Mouse (Mus musculus): ENCODE results near the gene Macc1. TPM values are rescaled to one million over a fixed set of nuclear protein-coding genes. Genes with fewer than 3 reads are reported as not detected.

Gene Macc1
- total RNA-seq, 2 experiments from 2014 or later = 0.09 TPM; not detected in 1

DNA sequence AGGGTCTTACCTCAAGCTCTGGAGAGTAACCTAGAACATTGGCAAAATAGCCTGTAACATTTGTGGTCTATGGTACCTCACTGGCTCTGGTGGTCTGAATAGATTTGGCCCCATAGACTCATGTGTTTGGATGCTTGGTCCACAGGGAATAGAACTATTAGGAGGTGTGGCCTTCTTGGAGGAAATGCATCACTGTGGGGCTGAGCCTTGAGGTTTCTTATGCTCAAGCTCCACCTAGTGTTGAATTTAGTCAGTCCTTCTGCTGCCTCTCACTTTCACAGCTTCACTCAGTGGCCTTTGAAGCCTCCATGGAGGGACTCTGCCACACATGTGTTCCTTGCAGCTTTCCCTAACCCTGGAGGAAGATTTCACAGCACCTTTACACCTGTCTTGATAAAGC, 156.2 kb downstream of the Macc1 start:
- DNase-seq (ENCODE audit: low spot score in 2 of 2) = no peak

DNA sequence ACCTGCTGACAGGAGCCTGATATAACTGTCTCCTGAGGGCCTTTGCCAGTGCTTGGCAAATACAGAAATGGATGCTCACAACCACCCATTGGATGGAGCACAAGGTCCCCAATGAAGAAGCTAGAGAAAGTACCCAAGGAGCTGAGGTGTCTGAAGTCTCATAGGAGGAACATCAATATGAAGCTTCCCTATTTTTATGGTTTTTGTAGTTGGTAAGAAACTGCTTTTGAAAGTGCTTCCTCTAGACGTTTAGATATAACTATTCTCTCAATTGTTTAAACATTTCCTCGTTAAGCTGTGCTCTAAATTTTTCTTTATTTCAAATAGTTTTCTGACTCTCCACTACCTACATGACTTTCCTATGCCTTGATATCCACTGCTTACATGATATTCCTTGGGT, 169.2 kb downstream of the Macc1 start:
- DNase-seq (ENCODE audit: low spot score in 2 of 2) = no peak

DNA sequence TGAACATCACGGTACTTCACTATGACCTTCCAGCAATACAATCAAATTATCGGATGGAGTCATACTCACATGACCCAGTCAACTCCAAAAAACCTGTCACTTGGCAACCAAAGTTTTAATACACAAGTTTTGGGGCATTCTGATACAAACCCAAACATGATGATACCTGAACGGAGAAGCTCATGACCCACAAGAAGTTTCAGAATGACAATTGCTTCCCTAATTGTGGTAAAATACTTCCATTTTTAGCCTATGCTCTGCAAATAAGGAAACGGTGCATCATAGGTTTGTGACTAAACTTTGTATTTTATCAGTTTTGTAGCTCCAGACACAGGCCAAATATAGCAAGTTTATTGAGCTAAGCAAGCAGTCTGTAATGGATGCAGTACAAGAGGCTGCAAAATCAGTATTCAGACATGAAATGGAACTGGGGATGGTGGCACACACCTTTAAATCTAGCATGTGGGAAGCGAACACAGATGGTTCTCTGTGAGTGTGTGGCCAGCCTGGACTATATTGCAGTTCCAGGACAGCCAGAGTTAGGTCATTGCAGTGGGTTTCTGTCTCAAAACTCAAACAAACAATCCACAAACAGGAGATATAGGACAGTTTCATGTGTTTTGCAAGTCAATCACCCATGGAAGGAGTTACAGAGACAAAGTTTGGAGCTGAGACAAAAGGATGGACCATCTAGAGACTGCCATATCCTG, 170.0 kb downstream of the Macc1 start:
- DNase-seq (ENCODE audit: low spot score in 2 of 2) = no peak

DNA sequence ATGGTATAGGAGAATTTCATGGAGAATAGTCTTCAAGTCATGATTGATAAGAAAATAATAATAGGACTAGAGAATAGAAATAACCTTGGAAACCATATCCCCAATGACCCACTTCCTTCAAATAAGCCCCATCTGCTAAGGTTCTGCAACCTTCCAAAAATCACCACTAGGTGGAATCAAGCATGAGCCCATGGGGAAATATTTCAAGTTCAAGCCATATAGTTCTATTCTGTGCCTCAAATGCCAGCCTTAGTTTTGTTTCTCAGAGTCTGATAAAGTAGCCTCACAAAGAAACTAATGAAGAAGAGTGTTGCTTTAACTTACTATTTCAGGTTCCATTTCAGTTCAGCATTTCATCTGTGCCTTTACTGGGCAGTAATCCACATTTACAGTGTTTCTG, 197.1 kb downstream of the Macc1 start:
- no peak for DNase-seq (ENCODE audit: low spot score in 2 of 2)

Other genes with a start within 250 kb of the Macc1 start
- gene Itgb8, start 75.5 kb upstream of the Macc1 start, total RNA-seq (2021) = 10 to 100 TPM; 35.8 to 37.6 TPM

Data from left cerebral cortex, adult 18-20 months (tissue).